Mouse (Mus musculus) embryonic fibroblast, embryonic 13.5 days (primary cell): ENCODE data around the gene Hrnr. TPM values are rescaled to one million over a fixed set of nuclear protein-coding genes. Genes with fewer than 3 reads are reported as not detected.

Experiments used
- H3K27ac ChIP-seq: 2 replicates; pipeline ENCODE4 v1.5.1; 2012; ENCODE audit warnings: low read length, control low read depth, inconsistent platforms; ENCODE audit not compliant: insufficient read depth
- H3K4me1 ChIP-seq: 2 replicates; pipeline ENCODE4 v1.6.1; 2011; ENCODE audit warnings: low read length; ENCODE audit not compliant: control insufficient read depth, insufficient read depth
- H3K4me3 ChIP-seq: 2 replicates; pipeline ENCODE4 v1.5.1; 2011; ENCODE audit warnings: mild to moderate bottlenecking, control low read depth, low read length; ENCODE audit not compliant: insufficient read depth
- CTCF ChIP-seq: IDR thresholded peaks from 2 replicates; pipeline ENCODE4 v1.5.1; 2011; ENCODE audit warnings: mild to moderate bottlenecking, control low read depth, low read length, moderate library complexity, borderline replicate concordance; ENCODE audit not compliant: insufficient read depth
- POLR2A ChIP-seq: IDR thresholded peaks from 2 replicates; pipeline ENCODE4 v1.6.1; 2011; ENCODE audit warnings: low read depth, mild to moderate bottlenecking, control low read depth, low read length, moderate library complexity
- polyA plus RNA-seq: library from polyadenylated mRNA; stranded (reverse); fragments of >200 nt; gene quantifications from 2 replicates; pipeline ENCODE4 v1.2.4, GENCODE M21; 2011; ENCODE audit warnings: low read depth; ENCODE audit not compliant: missing spikeins, insufficient read length

The Hrnr gene
- polyA plus RNA-seq = not detected in 2 replicates

DNA sequence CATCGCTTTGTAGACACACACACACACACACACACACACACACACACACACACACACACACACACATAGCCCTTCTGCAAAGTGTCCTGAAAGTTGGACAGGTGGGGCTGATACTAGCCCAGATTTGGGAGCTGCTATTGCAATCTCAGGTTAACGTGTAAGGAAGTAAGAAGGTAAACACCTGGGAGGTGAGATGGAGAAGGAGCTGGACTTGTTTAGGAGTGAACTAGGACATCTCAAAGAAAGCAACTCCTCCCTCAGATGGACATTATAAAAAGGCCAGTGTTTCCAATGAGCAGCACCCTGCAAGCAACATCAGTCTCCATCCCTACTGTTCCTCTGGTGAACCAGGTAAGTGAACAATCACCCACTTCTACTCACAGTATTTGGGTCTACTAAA is at the start of gene Hrnr:
Gene Hrnr (plus strand): TSS at position 301 of the 400 bp plus-strand sequence.
- Histone ChIP-seq H3K4me1 (no peaks in the 10 kb centered on the region), H3K27ac (no peak within 1 kb of the TSS), H3K4me3 (no peak within 1 kb of the TSS)
- TF ChIP-seq CTCF (no peak), POLR2A (no peak)

DNA sequence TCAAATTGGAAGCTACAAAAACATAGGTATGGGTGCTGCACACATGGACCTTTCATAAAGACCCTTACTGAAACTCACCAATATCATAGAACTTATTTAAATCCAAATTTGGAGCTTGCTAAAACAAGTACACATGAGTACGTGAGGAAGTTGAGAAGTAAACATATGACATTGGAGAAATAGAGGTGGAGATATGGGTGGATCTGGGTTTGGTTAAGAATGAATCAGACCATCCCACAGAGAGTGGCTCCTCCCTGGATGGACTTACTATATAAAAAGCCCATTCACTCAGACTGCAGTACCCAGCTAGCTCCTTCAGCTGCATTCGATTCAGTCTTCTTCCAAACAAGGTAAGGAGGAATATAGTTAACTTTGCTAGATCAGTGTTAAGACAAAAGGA is 46.3 kb upstream of the Hrnr start, which contains the start of gene Flg:
Gene Flg (plus strand): TSS at position 301 of the 400 bp plus-strand sequence.
- no peak within 1 kb of the TSS for H3K27ac ChIP-seq

DNA sequence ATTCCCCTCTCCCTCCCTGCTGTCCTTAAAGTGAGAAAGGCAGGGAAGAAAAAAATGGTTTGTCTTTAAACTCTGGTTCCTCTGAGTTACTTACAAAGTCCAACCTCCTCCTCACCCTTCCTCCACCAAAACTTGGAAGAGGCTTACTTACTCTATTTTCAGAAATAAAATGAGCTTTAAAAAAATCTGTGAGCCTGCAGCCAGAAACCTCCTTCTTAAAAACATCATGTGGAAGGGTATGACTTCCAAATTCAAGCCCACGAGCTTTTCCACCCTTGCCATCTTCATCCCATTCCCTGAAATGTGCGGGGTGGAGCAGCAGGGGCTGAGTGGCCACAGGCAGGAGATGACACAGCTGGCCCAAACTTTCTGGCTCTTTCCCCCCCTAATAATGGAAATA is 22.0 kb upstream of the Hrnr start:
- Histone ChIP-seq H3K4me1 (no peaks in the 10 kb centered on the region), H3K4me3 (no peak overlapping the region)
- TF ChIP-seq CTCF (no peak), POLR2A (no peak)

More for the DNA sequence above, 46.3 kb upstream of the Hrnr start, which contains the start of gene Flg:
- Histone ChIP-seq H3K4me1 (no peaks in the 10 kb centered on the region), H3K4me3 (no peak within 1 kb of the TSS)
- TF ChIP-seq CTCF (no peak), POLR2A (no peak)

DNA sequence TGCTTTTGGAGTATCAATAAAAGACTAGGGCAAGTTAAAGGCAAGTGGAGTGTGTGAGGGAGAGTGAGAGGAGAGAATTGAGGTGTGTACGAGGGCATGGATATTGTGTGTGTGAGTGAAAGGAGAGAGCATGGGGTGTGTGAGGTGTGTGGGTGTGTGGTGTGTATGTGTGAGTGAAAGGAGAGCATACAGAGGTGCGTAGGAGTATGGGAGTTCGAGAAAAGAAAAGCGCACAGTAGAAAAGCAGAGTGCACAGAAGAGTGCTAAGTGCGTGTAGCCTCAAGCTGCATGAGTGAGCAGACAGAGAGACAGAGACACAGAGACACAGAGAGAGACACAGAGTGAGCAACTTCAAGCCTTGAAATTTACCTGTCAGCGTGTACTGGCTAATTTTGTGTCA is 19.7 kb upstream of the Hrnr start:
- no peak for TF ChIP-seq CTCF
- Histone ChIP-seq H3K4me3 (no peak overlapping the region), H3K27ac (no peak overlapping the region), H3K4me1 (no peaks in the 10 kb centered on the region)

More for the DNA sequence above, 22.0 kb upstream of the Hrnr start:
- H3K27ac ChIP-seq = no peak overlapping the region

DNA sequence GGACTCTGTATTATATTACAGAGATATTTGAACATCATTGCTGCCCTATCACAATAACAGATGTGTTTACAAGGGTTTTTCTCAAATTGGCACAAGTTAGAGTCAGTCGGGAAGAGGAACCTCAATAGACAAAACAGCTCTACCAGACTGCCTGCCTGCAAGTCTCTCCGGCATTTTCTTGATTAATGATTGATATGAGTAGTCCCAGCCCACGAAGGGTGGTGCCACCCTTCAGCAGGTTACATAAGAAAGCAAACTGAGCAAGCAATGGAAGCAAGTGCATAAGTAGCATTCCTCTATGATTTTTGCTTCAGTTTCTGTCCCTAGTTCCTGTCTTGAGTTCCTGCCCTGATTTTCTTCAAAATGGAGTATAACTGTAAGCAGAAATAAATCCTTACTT is 17.7 kb upstream of the Hrnr start:
- no peak for TF ChIP-seq POLR2A
- no peaks in the 10 kb centered on the region for H3K4me1 ChIP-seq
- H3K4me3 ChIP-seq = no peak overlapping the region
- no peak overlapping the region for H3K27ac ChIP-seq

DNA sequence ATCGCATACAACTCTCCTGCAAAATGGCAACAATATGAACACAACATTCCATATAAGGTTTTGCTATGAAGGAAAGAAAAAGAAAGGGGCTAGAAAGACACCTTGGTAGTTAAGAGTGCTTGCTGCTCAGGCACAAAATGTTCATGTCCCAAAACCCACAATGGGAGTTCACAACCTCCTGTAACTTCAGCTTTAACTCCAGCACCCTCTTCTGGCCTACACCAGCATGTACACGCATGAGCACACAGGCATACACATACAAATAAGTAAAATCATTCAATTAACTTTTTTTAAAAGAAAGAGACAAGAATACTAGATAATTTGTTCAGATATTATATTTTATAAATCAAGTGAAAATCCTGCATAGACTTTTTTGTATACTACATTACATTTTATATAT is 13.4 kb upstream of the Hrnr start:
- Histone ChIP-seq H3K4me3 (no peak overlapping the region), H3K4me1 (no peaks in the 10 kb centered on the region), H3K27ac (no peak overlapping the region)
- no peak for TF ChIP-seq POLR2A
- TF ChIP-seq CTCF = no peak

DNA sequence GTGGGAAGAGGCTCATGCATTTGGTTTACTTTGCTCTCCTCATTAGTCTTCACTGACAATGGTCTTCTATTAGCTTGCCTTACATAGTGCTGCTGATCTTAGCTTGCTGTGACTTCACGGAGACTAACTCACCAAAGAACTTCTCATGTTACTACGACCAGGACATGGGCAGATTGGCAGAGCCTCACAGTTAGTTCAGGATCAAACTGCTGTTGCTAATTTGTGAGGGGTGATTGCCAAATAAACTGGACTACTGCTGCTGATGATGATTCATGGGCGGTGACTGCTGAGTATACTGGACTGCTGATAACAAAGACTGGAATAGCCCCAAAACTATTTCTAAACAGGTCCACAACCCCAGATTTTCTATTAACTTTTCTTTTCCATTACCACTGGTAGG is 8.2 kb upstream of the Hrnr start:
- no peaks in the 10 kb centered on the region for H3K4me1 ChIP-seq
- no peak overlapping the region for H3K4me3 ChIP-seq
- TF ChIP-seq POLR2A = no peak
- TF ChIP-seq CTCF = no peak
- no peak overlapping the region for H3K27ac ChIP-seq

DNA sequence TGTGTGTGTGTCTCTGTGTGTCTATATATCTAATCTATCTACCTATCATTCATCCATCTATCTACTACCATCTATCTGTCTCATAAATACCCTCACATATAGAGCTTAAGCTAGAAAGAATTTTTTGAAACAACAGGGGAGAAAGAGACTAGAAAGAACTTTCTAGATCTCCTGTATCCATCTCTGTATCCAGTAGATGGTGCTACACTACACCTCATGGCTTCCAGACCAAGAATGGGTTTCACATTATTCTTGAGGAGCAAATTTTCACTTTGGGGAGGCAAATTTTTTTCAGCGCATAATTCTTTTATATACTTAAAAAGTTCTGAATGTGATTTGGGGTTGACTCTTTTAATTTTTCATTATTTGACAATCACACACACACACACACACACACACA is 5.2 kb upstream of the Hrnr start:
- Histone ChIP-seq H3K4me1 (no peaks in the 10 kb centered on the region), H3K4me3 (no peak overlapping the region), H3K27ac (no peak overlapping the region)
- TF ChIP-seq CTCF (no peak), POLR2A (no peak)

DNA sequence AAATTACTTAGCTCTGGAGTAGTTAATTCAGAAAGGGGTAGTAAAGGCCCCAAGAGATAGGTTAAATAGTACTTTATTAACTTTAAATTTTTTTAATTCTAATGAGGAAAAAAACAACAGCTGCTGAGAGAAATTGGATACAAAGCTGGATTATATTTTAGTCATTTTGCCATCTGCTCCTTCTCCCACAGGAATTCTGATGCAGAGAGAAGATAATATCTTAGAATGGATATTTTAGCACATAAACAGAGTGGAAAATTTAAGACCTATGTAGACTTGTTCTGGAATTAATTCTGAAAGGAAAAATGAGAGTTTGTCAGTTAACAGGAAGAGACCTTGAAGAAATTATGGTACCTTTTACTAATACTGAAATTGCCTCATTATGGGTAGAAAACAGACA is 18.2 kb downstream of the Hrnr start:
- TF ChIP-seq POLR2A = no peak
- TF ChIP-seq CTCF = no peak
- Histone ChIP-seq H3K4me1 (no peaks in the 10 kb centered on the region), H3K27ac (no peak overlapping the region), H3K4me3 (no peak overlapping the region)

DNA sequence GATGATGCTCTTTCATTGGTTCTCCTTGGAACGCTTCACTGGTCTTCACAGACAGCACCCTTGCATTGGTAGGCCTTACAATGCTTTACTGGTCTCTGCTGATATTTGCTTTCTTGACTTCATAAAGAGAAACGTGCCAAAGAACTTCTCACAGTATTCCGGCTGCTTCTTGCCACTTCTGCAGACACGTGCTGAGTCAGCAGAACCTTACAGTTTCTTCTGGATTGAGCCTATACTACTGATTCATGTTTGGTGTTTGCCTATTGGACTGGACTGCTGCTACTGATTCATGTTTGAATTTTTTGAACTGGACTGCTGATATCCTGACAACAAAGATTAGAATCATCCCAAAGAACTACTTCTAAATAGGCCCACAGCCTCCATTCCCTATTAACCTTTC is 20.5 kb downstream of the Hrnr start:
- Histone ChIP-seq H3K27ac (no peak overlapping the region), H3K4me3 (no peak overlapping the region)
- TF ChIP-seq POLR2A = no peak
- no peak for TF ChIP-seq CTCF

DNA sequence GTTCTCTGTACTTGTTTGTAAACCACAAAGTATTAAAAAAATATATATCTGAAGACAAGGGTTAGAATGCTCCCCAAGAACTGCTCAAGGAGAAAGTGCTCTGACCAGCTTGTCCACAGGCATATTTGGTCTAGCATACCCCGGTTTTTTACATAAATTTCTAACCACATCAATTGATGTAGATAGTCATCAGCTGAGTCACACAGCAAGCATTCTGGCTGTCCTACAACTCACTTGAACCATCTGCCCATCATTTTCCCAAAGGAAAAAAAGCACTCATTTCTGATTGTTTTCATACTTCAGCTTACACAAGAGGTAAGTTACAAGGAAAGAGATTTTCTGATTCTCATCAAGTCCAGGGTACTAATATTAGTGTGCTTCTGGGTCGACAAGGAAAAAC is 27.3 kb downstream of the Hrnr start:
- H3K4me3 ChIP-seq = no peak overlapping the region
- H3K4me1 ChIP-seq = no peaks in the 10 kb centered on the region
- no peak overlapping the region for H3K27ac ChIP-seq
- TF ChIP-seq POLR2A (no peak), CTCF (no peak)

More for the DNA sequence above, 20.5 kb downstream of the Hrnr start:
- no peaks in the 10 kb centered on the region for H3K4me1 ChIP-seq
